Mouse (Mus musculus) forebrain, embryonic 16.5 days (tissue): ENCODE measurements around the gene Kctd15. TPM values are rescaled to one million over a fixed set of nuclear protein-coding genes. Genes with fewer than 3 reads are reported as not detected.

ENCODE experiments used
- ATAC-seq: fragments of 200-750 bp; cut with Nextera tagmentation; 2 replicates; pipeline ENCODE4 v1.8.0; 2017; ENCODE audit warnings: mild to moderate bottlenecking, moderate library complexity
- H3K27ac ChIP-seq: fragments of 300-500 bp; sonication (generic); 2 replicates; pipeline ENCODE4 v1.5.1; 2014; ENCODE audit warnings: low read length, control low read depth
- H3K27me3 ChIP-seq: fragments of 300-500 bp; sonication (generic); replicated peaks from 2 replicates; pipeline ENCODE4 v1.6.1; 2014; ENCODE audit warnings: low read length; ENCODE audit not compliant: control insufficient read depth, insufficient read depth
- H3K36me3 ChIP-seq: fragments of 300-500 bp; sonication (generic); 2 replicates; pipeline ENCODE4 v1.6.1; 2014; ENCODE audit not compliant: control insufficient read depth, insufficient read depth
- H3K4me1 ChIP-seq: fragments of 300-500 bp; sonication (generic); replicated peaks from 2 replicates; pipeline ENCODE4 v1.6.1; 2014; ENCODE audit warnings: low read length; ENCODE audit not compliant: control insufficient read depth, insufficient read depth
- H3K4me2 ChIP-seq: fragments of 300-500 bp; sonication (generic); 2 replicates; pipeline ENCODE4 v1.6.1; 2014; ENCODE audit warnings: mild to moderate bottlenecking, low read length, control low read depth
- H3K4me3 ChIP-seq: fragments of 300-500 bp; sonication (generic); replicated peaks from 2 replicates; pipeline ENCODE4 v1.5.1; 2014; ENCODE audit warnings: mild to moderate bottlenecking, low read length, control low read depth
- H3K9ac ChIP-seq: fragments of 300-500 bp; sonication (generic); replicated peaks from 2 replicates; pipeline ENCODE4 v1.6.1; 2014; ENCODE audit warnings: low read depth, low read length, control low read depth
- H3K9me3 ChIP-seq: fragments of 300-500 bp; sonication (generic); 2 replicates; pipeline ENCODE4 v1.6.1; 2016; ENCODE audit warnings: low read length; ENCODE audit not compliant: control insufficient read depth
- WGBS: fragments of 180-500 bp; shearing (Covaris S2); extraction: QIAGEN DNeasy Blood & Tissue Kit; methylation state at CpG from one replicate; pipeline ENCODE4 v1.1.7; 2014; 5-methylcytosine and 5-hydroxymethylcytosine counted together
- polyA plus RNA-seq: library from polyadenylated mRNA; unstranded; fragments of >200 nt; fragmentation: Nextera tagmentation; extraction: Ambion mirVana; gene quantifications from 2 replicates; pipeline ENCODE4 v1.2.1, GENCODE M21; 2015

Kctd15 gene
- 25.2 and 28.1 TPM in 2 replicates for polyA plus RNA-seq

GRCm38 (mm10) chr7:34656632-34657031 lies at the start of gene Kctd15:
TSS of gene Kctd15 (minus strand) at chr7:34656732.
- H3K36me3 ChIP-seq = no peaks in the 10 kb centered on the region
- no peak for ATAC-seq
- H3K9me3 ChIP-seq = no peaks in the 10 kb centered on the region
- H3K4me3 ChIP-seq = peak within 1 kb of the TSS; percentile 84
- peak within 1 kb of the TSS; percentile 98 for H3K9ac ChIP-seq
- H3K27me3 ChIP-seq = no peaks in the 10 kb centered on the region
- peaks cover 13% of the 10 kb centered on the region for H3K4me1 ChIP-seq
- 66% methylated on average over 5 of the region's 5 CpGs for WGBS
- peak within 1 kb of the TSS; percentile 99 for H3K27ac ChIP-seq
- H3K4me2 ChIP-seq = peak within 1 kb of the TSS; percentile 94

- H3K4me3 ChIP-seq = no peak overlapping the region
- no peak overlapping the region for H3K4me2 ChIP-seq
- ATAC-seq = no peak
Measured at GRCm38 (mm10) chr7:34704401-34704800, 47.9 kb upstream of the Kctd15 start.

GRCm38 (mm10) chr7:34703437-34703836 lies 46.9 kb upstream of the Kctd15 start:
- 45% methylated on average over 4 of the region's 4 CpGs for WGBS
- Histone ChIP-seq H3K27me3 (no peaks in the 10 kb centered on the region), H3K36me3 (no peaks in the 10 kb centered on the region), H3K9ac (no peak overlapping the region), H3K4me1 (no peaks in the 10 kb centered on the region), H3K27ac (no peak overlapping the region), H3K9me3 (no peaks in the 10 kb centered on the region), H3K4me3 (no peak overlapping the region), H3K4me2 (no peak overlapping the region)
- ATAC-seq = no peak

More at GRCm38 (mm10) chr7:34704401-34704800, 47.9 kb upstream of the Kctd15 start:
- no peaks in the 10 kb centered on the region for H3K9me3 ChIP-seq
- no peak overlapping the region for H3K27ac ChIP-seq
- peaks cover 5% of the 10 kb centered on the region; the same call in 1 of the 2 replicates for H3K4me1 ChIP-seq
- H3K27me3 ChIP-seq = no peaks in the 10 kb centered on the region
- no peak overlapping the region for H3K9ac ChIP-seq
- WGBS = 18% methylated on average over 4 of the region's 4 CpGs
- H3K36me3 ChIP-seq = no peaks in the 10 kb centered on the region

GRCm38 (mm10) chr7:34702718-34703351 lies 46.3 kb upstream of the Kctd15 start:
- H3K9ac ChIP-seq = no peak overlapping the region
- H3K27me3 ChIP-seq = no peaks in the 10 kb centered on the region
- no peak for ATAC-seq
- WGBS = 23% methylated on average over 11 of the region's 11 CpGs
- H3K4me1 ChIP-seq = no peaks in the 10 kb centered on the region
- H3K9me3 ChIP-seq = no peaks in the 10 kb centered on the region
- H3K36me3 ChIP-seq = no peaks in the 10 kb centered on the region
- no peak overlapping the region for H3K4me2 ChIP-seq
- H3K4me3 ChIP-seq = no peak overlapping the region
- H3K27ac ChIP-seq = no peak overlapping the region

GRCm38 (mm10) chr7:34699888-34700287 lies 43.4 kb upstream of the Kctd15 start:
- 69% methylated on average over 3 of the region's 3 CpGs for WGBS
- H3K4me1 ChIP-seq = 0 out of 2 replicates have a peak, but pooled peaks cover under 1% of the 10 kb centered on the region
- no peaks in the 10 kb centered on the region for H3K27me3 ChIP-seq
- H3K9me3 ChIP-seq = no peaks in the 10 kb centered on the region
- no peaks in the 10 kb centered on the region for H3K36me3 ChIP-seq
- H3K4me3 ChIP-seq = no peak overlapping the region
- no peak overlapping the region for H3K4me2 ChIP-seq
- no peak overlapping the region for H3K27ac ChIP-seq
- ATAC-seq = no peak
- H3K9ac ChIP-seq = no peak overlapping the region

- WGBS = 89% methylated on average over 9 of the region's 9 CpGs
- H3K4me3 ChIP-seq = no peak overlapping the region
- ATAC-seq = no peak
- no peaks in the 10 kb centered on the region for H3K27me3 ChIP-seq
- no peak overlapping the region for H3K4me2 ChIP-seq
- H3K9ac ChIP-seq = no peak overlapping the region
- H3K4me1 ChIP-seq = 0 out of 2 replicates have a peak, but pooled peaks cover 3% of the 10 kb centered on the region
- no peaks in the 10 kb centered on the region for H3K9me3 ChIP-seq
- no peaks in the 10 kb centered on the region for H3K36me3 ChIP-seq
- H3K27ac ChIP-seq = no peak overlapping the region
Measured at GRCm38 (mm10) chr7:34698221-34698620, 41.7 kb upstream of the Kctd15 start.

GRCm38 (mm10) chr7:34696086-34696485 lies 39.6 kb upstream of the Kctd15 start:
- ATAC-seq = no peak
- Histone ChIP-seq H3K9me3 (no peaks in the 10 kb centered on the region), H3K4me1 (0 out of 2 replicates have a peak, but pooled peaks cover 3% of the 10 kb centered on the region), H3K36me3 (no peaks in the 10 kb centered on the region), H3K9ac (no peak overlapping the region), H3K27me3 (no peaks in the 10 kb centered on the region), H3K4me3 (no peak overlapping the region), H3K27ac (no peak overlapping the region), H3K4me2 (no peak overlapping the region)
- WGBS = 65% methylated on average over 9 of the region's 9 CpGs

- H3K9me3 ChIP-seq = no peaks in the 10 kb centered on the region
- H3K4me3 ChIP-seq = no peak overlapping the region
- H3K27me3 ChIP-seq = no peaks in the 10 kb centered on the region
- H3K9ac ChIP-seq = no peak overlapping the region
- 0 out of 2 replicates have a peak, but pooled peaks cover 3% of the 10 kb centered on the region for H3K4me1 ChIP-seq
- 32% methylated on average over 9 of the region's 9 CpGs for WGBS
- H3K4me2 ChIP-seq = no peak overlapping the region
- no peaks in the 10 kb centered on the region for H3K36me3 ChIP-seq
- ATAC-seq = no peak
- H3K27ac ChIP-seq = no peak overlapping the region
Measured at GRCm38 (mm10) chr7:34694898-34695297, 38.4 kb upstream of the Kctd15 start.

GRCm38 (mm10) chr7:34693916-34694315 lies 37.4 kb upstream of the Kctd15 start:
- Histone ChIP-seq H3K4me1 (0 out of 2 replicates have a peak, but pooled peaks cover 3% of the 10 kb centered on the region), H3K9ac (no peak overlapping the region), H3K4me2 (no peak overlapping the region), H3K9me3 (no peaks in the 10 kb centered on the region), H3K27me3 (no peaks in the 10 kb centered on the region), H3K36me3 (no peaks in the 10 kb centered on the region), H3K27ac (no peak overlapping the region), H3K4me3 (no peak overlapping the region)
- WGBS = 97% methylated on average over 13 of the region's 13 CpGs
- no peak for ATAC-seq
